Mouse (Mus musculus) stomach, adult 2 months (tissue): ENCODE results near the gene 1110032F04Rik. TPM values are rescaled to one million over a fixed set of nuclear protein-coding genes. Genes with fewer than 3 reads are reported as not detected.

Experiments
- polyA plus RNA-seq: library from polyadenylated mRNA; depleted of rRNA; stranded (reverse); fragments of >200 nt; gene quantifications from 2 replicates; pipeline ENCODE4 v1.2.3, GENCODE M21; 2012; rRNA removed

1110032F04Rik gene
- polyA plus RNA-seq = 0.02 and 0.15 TPM in 2 replicates

DNA sequence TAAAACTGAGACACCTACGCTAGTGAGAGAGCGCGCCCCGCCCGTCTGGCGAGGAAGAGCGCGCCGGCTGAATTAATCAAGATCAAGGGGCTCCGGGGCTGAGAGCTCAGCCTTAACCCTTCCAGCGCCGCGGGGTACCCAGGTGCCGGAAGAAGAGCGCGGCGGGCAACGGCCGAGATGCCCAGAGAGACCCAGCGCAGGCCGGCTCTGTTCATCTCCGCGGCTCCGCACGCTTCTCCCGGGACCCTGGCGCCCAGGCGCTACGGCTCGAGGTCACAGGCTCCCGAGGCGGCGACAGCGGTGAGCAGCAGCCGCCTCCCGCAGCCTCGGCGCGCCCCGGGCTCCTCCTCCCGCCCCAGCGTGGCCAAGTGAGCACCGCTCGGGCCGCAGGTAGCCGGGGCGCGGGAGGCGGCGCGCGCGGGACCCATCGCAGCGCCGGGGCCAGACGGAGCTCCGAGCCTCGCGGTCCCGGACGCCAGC is at the start of gene 1110032F04Rik:
Gene 1110032F04Rik (plus strand): TSS at position 376 of the 480 bp plus-strand sequence.

Other genes with a start within 250 kb of the 1110032F04Rik start
- gene Il12a, start 178.9 kb upstream of the 1110032F04Rik start, polyA plus RNA-seq = not detected in 2 replicates
- gene Ift80, start 135.0 kb downstream of the 1110032F04Rik start, polyA plus RNA-seq = 0.11 and 0.30 TPM in 2 replicates
- gene Smc4, start 135.2 kb downstream of the 1110032F04Rik start, polyA plus RNA-seq = 1.2 and 1.4 TPM in 2 replicates
- 0.48 and 0.93 TPM in 2 replicates for gene Trim59, start 175.2 kb downstream of the 1110032F04Rik start, polyA plus RNA-seq